Mouse (Mus musculus) neural tube, embryonic 14.5 days (tissue): ENCODE data around the gene Ppih. TPM values are rescaled to one million over a fixed set of nuclear protein-coding genes. Genes with fewer than 3 reads are reported as not detected.

Source experiments
- ATAC-seq: fragments of 200-750 bp; cut with Nextera tagmentation; 2 replicates; pipeline ENCODE4 v1.8.0; 2017; ENCODE audit warnings: low read depth, mild to moderate bottlenecking, moderate TSS enrichment, moderate library complexity
- H3K27ac ChIP-seq: fragments of 300-500 bp; sonication (generic); 2 replicates; pipeline ENCODE4 v1.5.1; 2014; ENCODE audit warnings: low read depth, mild to moderate bottlenecking, control low read depth, low read length, moderate library complexity, mixed read lengths
- H3K27me3 ChIP-seq: fragments of 300-500 bp; sonication (generic); 2 replicates; pipeline ENCODE4 v1.6.1; 2014; ENCODE audit warnings: low read length; ENCODE audit not compliant: control insufficient read depth, insufficient read depth
- H3K36me3 ChIP-seq: fragments of 300-500 bp; sonication (generic); 2 replicates; pipeline ENCODE4 v1.6.1; 2014; ENCODE audit warnings: low read length, mixed read lengths; ENCODE audit not compliant: control insufficient read depth, insufficient read depth
- H3K4me1 ChIP-seq: fragments of 300-500 bp; sonication (generic); 2 replicates; pipeline ENCODE4 v1.6.1; 2014; ENCODE audit warnings: low read length; ENCODE audit not compliant: control insufficient read depth, insufficient read depth
- H3K4me2 ChIP-seq: fragments of 300-500 bp; sonication (generic); 2 replicates; pipeline ENCODE4 v1.6.1; 2014; ENCODE audit warnings: mild to moderate bottlenecking, low read depth, low read length, control low read depth
- H3K4me3 ChIP-seq: fragments of 300-500 bp; sonication (generic); 2 replicates; pipeline ENCODE4 v1.5.1; 2014; ENCODE audit warnings: low read depth, low read length, control low read depth, mixed read lengths
- H3K9ac ChIP-seq: fragments of 300-500 bp; sonication (generic); replicated peaks from 2 replicates; pipeline ENCODE4 v1.6.1; 2014; ENCODE audit warnings: low read depth, mild to moderate bottlenecking, control low read depth, low read length, mixed read lengths
- H3K9me3 ChIP-seq: fragments of 300-500 bp; sonication (generic); 2 replicates; pipeline ENCODE4 v1.6.1; 2016; ENCODE audit warnings: low read length; ENCODE audit not compliant: control insufficient read depth
- WGBS: fragments of 180-500 bp; shearing (Covaris S2); extraction: QIAGEN DNeasy Blood & Tissue Kit; methylation state at CpG from one replicate; pipeline ENCODE4 v1.1.7; 2014; 5-methylcytosine and 5-hydroxymethylcytosine counted together
- polyA plus RNA-seq: library from polyadenylated mRNA; unstranded; fragments of >200 nt; fragmentation: Nextera tagmentation; extraction: Ambion mirVana; gene quantifications from 2 replicates; pipeline ENCODE4 v1.2.1, GENCODE M21; 2014

The Ppih gene
- polyA plus RNA-seq, 1 experiment from 2014 or later = 49.7 TPM

DNA sequence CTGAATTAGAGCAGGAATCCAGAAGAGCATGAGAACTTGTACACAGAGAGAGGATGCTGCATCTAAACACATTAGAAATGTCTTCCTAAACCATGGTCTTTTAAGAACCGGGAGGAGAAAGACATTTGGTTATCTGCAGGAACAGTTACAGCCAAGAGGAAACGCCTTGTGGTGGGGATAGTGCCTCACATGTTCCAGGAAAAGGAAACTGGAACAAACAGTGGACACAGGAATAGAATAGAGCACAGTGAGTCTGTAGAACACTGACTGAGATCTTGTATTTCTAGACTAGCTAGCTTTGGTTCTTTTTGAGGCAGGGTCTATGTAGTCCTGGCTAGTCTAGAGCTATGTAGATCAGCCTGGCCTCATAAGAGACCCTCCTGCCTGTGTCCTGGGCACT lies 45.1 kb downstream of the Ppih start:
- Histone ChIP-seq H3K27ac (no peak overlapping the region), H3K9me3 (no peaks in the 10 kb centered on the region), H3K4me3 (no peak overlapping the region), H3K4me2 (no peak overlapping the region), H3K4me1 (no peaks in the 10 kb centered on the region), H3K9ac (no peak overlapping the region), H3K36me3 (peaks cover 55% of the 10 kb centered on the region), H3K27me3 (no peaks in the 10 kb centered on the region)
- 90% methylated on average over 2 of the region's 2 CpGs for WGBS
- ATAC-seq = no peak

DNA sequence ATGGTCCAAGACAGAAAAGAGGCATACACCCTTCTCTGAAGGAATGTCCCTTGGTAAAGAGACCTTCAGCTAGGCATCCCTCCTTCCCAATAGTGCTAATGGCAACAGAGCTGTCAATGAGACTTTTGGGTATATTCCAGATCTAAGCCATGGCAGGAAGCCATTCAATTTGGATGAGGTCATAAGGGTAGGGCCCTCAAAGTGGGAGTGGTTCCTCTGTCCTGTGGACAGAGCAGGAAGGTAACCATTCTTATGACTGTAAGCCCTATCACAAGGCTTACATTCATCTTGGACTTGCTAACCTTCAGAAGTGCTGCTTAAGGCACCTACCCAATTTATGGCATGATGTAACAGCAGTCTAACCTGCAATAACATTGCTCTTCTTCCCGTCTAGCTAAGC lies 45.7 kb downstream of the Ppih start:
- Histone ChIP-seq H3K27me3 (no peaks in the 10 kb centered on the region), H3K9ac (no peak overlapping the region), H3K4me1 (no peaks in the 10 kb centered on the region), H3K9me3 (no peaks in the 10 kb centered on the region), H3K36me3 (peaks cover 51% of the 10 kb centered on the region), H3K27ac (no peak overlapping the region), H3K4me2 (no peak overlapping the region), H3K4me3 (no peak overlapping the region)
- 81% methylated on average over 1 of the region's 1 CpGs for WGBS
- ATAC-seq = no peak

DNA sequence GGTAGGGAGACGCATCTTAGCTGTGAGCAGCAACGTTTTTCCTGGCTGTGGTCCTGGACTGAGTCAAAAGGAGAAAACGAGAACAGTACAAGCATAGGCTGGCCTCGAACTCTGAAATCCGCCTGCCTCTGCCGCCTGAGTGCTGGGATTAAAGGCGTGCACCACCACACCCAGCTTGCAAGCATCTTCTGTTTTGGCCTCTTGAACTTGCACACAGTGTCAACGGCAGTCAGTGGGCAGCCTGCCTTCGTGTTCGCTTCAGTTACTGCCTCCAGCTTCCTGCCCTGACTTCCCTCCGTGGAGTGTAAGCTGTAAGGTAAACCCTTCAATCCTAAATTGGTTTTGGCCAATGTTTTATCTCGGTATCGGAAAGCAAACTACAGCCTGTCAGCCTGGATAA lies 53.7 kb downstream of the Ppih start:
- Histone ChIP-seq H3K9ac (no peak overlapping the region), H3K27ac (no peak overlapping the region), H3K36me3 (peaks cover 7% of the 10 kb centered on the region; the same call in 1 of the 2 replicates), H3K4me2 (no peak overlapping the region), H3K9me3 (no peaks in the 10 kb centered on the region), H3K4me1 (no peaks in the 10 kb centered on the region), H3K4me3 (no peak overlapping the region), H3K27me3 (no peaks in the 10 kb centered on the region)
- ATAC-seq = no peak
- 87% methylated on average over 13 of the region's 13 CpGs for WGBS

DNA sequence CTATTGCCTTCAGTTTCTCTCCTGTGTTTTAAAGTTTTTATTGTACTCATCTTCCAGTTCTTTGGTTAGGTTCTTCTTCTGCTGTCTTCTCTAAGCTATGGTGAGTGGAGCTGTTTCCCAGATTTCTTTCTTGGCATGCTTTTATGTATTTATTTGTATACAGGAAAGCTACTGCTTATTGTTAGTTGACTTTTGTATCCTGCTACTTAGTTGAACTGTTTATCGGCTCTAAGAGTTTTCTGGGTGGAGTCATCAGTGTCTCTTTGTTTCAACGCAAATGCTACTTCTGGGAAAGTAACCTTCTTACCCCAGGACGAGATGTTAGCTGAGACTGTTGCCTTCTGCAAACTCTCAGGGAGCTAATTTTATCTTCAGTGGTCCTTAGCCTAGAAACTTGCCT lies 56.9 kb downstream of the Ppih start:
- no peak for ATAC-seq
- H3K4me3 ChIP-seq = no peak overlapping the region
- no peaks in the 10 kb centered on the region for H3K9me3 ChIP-seq
- no peaks in the 10 kb centered on the region for H3K36me3 ChIP-seq
- WGBS = 83% methylated on average over 3 of the region's 3 CpGs
- no peaks in the 10 kb centered on the region for H3K4me1 ChIP-seq
- H3K4me2 ChIP-seq = no peak overlapping the region
- no peak overlapping the region for H3K9ac ChIP-seq
- no peak overlapping the region for H3K27ac ChIP-seq
- H3K27me3 ChIP-seq = no peaks in the 10 kb centered on the region

DNA sequence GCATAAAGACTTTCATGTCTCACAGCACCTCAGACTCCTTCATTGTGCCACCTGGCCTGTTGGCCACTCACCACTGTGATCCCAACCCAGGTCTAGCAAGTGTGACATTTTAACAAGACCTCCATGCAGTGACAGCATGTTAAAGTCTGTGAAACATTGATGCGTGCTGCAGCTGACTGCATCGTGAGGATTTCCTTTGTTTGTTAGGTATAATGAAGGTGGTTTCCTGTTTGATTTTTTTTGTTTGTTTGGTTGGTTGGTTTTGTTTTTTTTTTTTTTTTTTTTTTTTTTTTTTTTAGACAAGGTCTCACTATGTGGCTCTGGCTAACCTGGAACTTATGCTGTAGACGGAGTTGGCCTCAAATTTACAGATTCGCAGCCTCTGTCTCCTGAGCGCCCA lies 57.9 kb downstream of the Ppih start:
- no peaks in the 10 kb centered on the region for H3K27me3 ChIP-seq
- no peak for ATAC-seq
- no peak overlapping the region for H3K27ac ChIP-seq
- no peaks in the 10 kb centered on the region for H3K9me3 ChIP-seq
- H3K4me2 ChIP-seq = no peak overlapping the region
- no peaks in the 10 kb centered on the region for H3K4me1 ChIP-seq
- no peaks in the 10 kb centered on the region for H3K36me3 ChIP-seq
- WGBS = 93% methylated on average over 5 of the region's 5 CpGs
- H3K9ac ChIP-seq = no peak overlapping the region
- H3K4me3 ChIP-seq = no peak overlapping the region

DNA sequence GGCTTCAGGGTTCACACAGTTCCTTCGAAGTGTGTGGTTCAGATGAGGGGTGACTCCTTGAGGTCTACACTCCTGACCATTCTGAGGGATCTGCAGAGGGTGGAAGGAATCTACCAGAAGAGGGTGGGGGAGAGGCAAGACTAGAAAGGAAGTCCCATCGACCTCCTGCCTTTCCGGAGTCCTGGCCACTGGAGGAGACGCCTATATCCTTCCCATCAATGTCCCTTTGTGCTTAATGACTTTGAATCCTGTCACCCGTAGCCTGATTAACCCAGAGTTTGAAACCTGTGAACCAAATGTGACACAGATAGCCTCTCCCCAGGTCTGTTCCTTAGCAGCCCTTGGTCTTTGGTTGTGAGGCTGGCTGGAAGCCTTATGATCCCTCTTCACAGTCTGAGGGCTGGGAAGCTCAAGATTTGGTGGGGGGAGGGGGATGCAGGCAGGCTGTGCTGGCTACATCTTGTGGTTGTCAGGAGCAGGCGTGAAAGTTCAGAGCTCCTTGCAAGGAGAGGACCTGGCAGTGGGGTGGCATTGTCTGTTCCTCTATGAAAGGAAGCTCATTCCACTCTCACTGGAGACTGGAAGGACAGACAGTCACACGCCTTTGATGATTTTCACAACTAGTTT lies 59.1 kb downstream of the Ppih start:
- Histone ChIP-seq H3K36me3 (no peaks in the 10 kb centered on the region), H3K4me2 (no peak overlapping the region), H3K9me3 (no peaks in the 10 kb centered on the region), H3K4me1 (no peaks in the 10 kb centered on the region), H3K27ac (no peak overlapping the region), H3K9ac (no peak overlapping the region), H3K27me3 (no peaks in the 10 kb centered on the region), H3K4me3 (no peak overlapping the region)
- 70% methylated on average over 7 of the region's 7 CpGs for WGBS
- ATAC-seq = no peak

DNA sequence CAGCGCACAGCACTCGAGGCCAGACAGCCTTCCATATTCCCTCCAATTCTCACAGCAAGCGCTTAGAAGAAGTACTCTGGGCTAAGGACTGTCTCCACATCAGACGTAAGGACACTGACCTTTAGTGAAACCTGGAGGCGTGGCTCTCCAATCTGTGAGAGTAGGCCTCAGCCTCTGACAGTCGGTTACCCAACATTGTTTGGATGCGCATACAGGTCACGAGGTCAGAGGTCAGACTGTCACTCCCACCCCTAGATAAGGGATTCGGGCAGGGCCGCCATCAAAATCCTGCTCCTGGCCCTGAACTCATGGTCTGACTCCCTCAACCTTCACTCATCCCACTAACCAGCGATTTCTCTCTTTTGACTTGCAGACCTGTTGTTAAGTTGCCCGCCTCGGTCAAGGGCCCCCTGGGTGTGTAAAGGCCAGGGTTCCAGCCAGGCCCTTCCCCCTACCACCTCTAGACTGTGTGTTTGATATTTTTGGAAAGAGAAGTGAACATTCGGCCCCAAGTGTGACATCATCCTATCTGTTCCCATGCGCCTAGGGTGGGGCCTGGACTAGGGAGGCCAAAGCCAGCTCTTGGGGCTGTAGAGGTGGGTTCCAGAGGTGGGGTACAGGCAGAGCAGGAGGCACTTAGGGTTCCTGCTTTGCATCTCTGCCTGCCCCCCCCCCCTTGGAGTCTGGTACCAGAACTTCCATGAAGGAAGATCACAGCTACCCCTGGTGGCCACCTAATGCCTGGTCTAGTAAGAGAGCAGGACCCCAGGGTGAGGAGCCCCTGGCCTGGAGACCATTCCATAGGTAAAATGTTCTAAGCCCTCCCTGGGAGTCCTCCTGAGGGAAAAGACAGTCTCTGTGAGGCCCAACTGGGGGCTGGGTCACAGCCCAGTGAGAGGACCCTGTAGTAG lies 60.7 kb downstream of the Ppih start:
- Histone ChIP-seq H3K9ac (no peak overlapping the region), H3K4me3 (no peak overlapping the region), H3K27me3 (no peaks in the 10 kb centered on the region), H3K9me3 (no peaks in the 10 kb centered on the region), H3K36me3 (no peaks in the 10 kb centered on the region), H3K4me2 (no peak overlapping the region), H3K27ac (no peak overlapping the region), H3K4me1 (no peaks in the 10 kb centered on the region)
- WGBS = 79% methylated on average over 15 of the region's 15 CpGs
- no peak for ATAC-seq

DNA sequence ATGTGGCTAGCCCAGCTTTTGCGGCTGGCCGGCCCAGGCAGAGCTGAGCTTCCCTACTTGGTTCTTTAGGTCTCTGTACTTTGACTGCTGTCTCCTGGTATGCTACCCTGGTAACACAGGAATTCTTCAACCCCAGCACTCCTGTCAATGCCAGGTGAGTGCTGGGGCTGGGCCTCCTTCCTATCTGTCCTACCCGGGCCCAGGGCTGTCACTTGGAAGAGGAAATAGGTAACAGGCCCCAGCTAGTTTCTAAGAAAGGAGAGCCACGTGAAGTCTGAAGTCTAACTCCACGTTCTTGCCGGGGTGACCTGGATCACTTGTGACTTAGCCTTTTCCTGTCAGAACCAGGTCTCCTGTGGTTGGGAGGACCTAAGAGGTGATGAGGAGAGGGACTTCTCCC lies 63.3 kb downstream of the Ppih start:
- H3K4me2 ChIP-seq = no peak overlapping the region
- ATAC-seq = no peak
- H3K27me3 ChIP-seq = no peaks in the 10 kb centered on the region
- no peak overlapping the region for H3K4me3 ChIP-seq
- no peaks in the 10 kb centered on the region for H3K36me3 ChIP-seq
- WGBS = 81% methylated on average over 6 of the region's 6 CpGs
- H3K9me3 ChIP-seq = no peaks in the 10 kb centered on the region
- H3K4me1 ChIP-seq = peaks cover 6% of the 10 kb centered on the region
- no peak overlapping the region for H3K27ac ChIP-seq
- no peak overlapping the region for H3K9ac ChIP-seq

DNA sequence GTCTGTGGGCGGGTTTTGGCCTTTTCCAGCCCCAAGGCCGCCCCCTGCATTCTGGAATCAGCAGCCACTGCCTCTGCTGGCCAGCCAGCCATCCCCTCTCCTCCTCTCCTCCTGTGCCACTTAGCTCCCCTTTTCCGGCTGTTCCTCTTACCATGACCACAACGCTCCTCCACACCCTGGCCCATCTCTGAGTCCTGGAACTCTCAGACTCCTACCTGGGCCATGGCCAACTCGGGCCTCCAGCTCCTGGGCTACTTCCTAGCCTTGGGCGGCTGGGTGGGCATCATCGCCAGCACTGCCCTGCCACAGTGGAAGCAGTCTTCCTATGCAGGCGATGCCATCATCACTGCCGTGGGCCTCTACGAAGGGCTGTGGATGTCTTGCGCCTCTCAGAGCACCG lies 65.0 kb downstream of the Ppih start, which contains the start of gene Cldn19:
TSS of gene Cldn19 (plus strand) at position 64 of the 400 bp plus-strand sequence.
- H3K36me3 ChIP-seq = no peaks in the 10 kb centered on the region
- peak within 1 kb of the TSS; percentile 45 for H3K27ac ChIP-seq
- H3K27me3 ChIP-seq = no peaks in the 10 kb centered on the region
- H3K9me3 ChIP-seq = no peaks in the 10 kb centered on the region
- no peak within 1 kb of the TSS for H3K9ac ChIP-seq
- ATAC-seq = no peak
- no peak within 1 kb of the TSS for H3K4me3 ChIP-seq
- 81% methylated on average over 12 of the region's 12 CpGs for WGBS
- H3K4me2 ChIP-seq = no peak within 1 kb of the TSS
- peaks cover 6% of the 10 kb centered on the region for H3K4me1 ChIP-seq
